Mouse (Mus musculus): Measurements from ENCODE around the gene Crtc2. TPM values are rescaled to one million over a fixed set of nuclear protein-coding genes. Genes with fewer than 3 reads are reported as not detected.
"Not testable (repeated sequence)": the region's sequence is repeated elsewhere in the genome, so short reads cannot be mapped to it uniquely, and the experiment has no call there.

Gene Crtc2
- polyA plus RNA-seq, 1 experiment from 2014 or later: 20.1 TPM

GRCm38 (mm10) chr3:90252659-90253058 lies 1.3 kb upstream of the Crtc2 start:
- peaks cover 11% of the 10 kb centered on the region for H3K4me1 ChIP-seq (ENCODE audit: control insufficient read depth, insufficient read depth, low read length)
- H3K4me3 ChIP-seq (ENCODE audit: low read length); H3K9ac ChIP-seq (ENCODE audit: low read depth, low read length): not testable (repeated sequence)

GRCm38 (mm10) chr3:90253174-90253573 lies 789 bp upstream of the Crtc2 start:
- H3K4me2 ChIP-seq (ENCODE audit: low read depth, low read length): not testable (repeated sequence)
- WGBS: 93% methylated on average over 1 of the region's 1 CpGs

More at GRCm38 (mm10) chr3:90252659-90253058, 1.3 kb upstream of the Crtc2 start:
- not testable (repeated sequence) for H3K36me3 ChIP-seq (ENCODE audit: control insufficient read depth, insufficient read depth, low read length); H3K9me3 ChIP-seq (ENCODE audit: control insufficient read depth, low read length); ATAC-seq; H3K27ac ChIP-seq (ENCODE audit: low read length); H3K27me3 ChIP-seq (replicated peaks; ENCODE audit: control insufficient read depth, insufficient read depth, low read length); H3K4me2 ChIP-seq (ENCODE audit: low read depth, low read length)
- WGBS: 88% methylated on average over 2 of the region's 2 CpGs

GRCm38 (mm10) chr3:90254419-90255193 lies 643 bp downstream of the Crtc2 start:
- Histone ChIP-seq H3K27ac (ENCODE audit: low read length) (peak overlapping the region; percentile 81), H3K4me2 (ENCODE audit: low read depth, low read length) (peak overlapping the region; percentile 70), H3K36me3 (ENCODE audit: control insufficient read depth, insufficient read depth, low read length) (peaks cover 8% of the 10 kb centered on the region), H3K4me1 (ENCODE audit: control insufficient read depth, insufficient read depth, low read length) (peaks cover 11% of the 10 kb centered on the region), H3K4me3 (ENCODE audit: low read length) (peak overlapping the region; percentile 79), H3K9ac (ENCODE audit: low read depth, low read length) (peak overlapping the region; percentile 84), H3K9me3 (ENCODE audit: control insufficient read depth, low read length) (no peaks in the 10 kb centered on the region), H3K27me3 (replicated peaks; ENCODE audit: control insufficient read depth, insufficient read depth, low read length) (no peaks in the 10 kb centered on the region)
- peak; percentile 78 for ATAC-seq
- WGBS: under 1% methylated on average over 41 of the region's 41 CpGs

More at GRCm38 (mm10) chr3:90253174-90253573, 789 bp upstream of the Crtc2 start:
- not testable (repeated sequence) for H3K9me3 ChIP-seq (ENCODE audit: control insufficient read depth, low read length); H3K36me3 ChIP-seq (ENCODE audit: control insufficient read depth, insufficient read depth, low read length); H3K9ac ChIP-seq (ENCODE audit: low read depth, low read length); H3K4me3 ChIP-seq (ENCODE audit: low read length); H3K27me3 ChIP-seq (replicated peaks; ENCODE audit: control insufficient read depth, insufficient read depth, low read length); H3K27ac ChIP-seq (ENCODE audit: low read length); ATAC-seq
- peaks cover 11% of the 10 kb centered on the region for H3K4me1 ChIP-seq (ENCODE audit: control insufficient read depth, insufficient read depth, low read length)

DNA sequence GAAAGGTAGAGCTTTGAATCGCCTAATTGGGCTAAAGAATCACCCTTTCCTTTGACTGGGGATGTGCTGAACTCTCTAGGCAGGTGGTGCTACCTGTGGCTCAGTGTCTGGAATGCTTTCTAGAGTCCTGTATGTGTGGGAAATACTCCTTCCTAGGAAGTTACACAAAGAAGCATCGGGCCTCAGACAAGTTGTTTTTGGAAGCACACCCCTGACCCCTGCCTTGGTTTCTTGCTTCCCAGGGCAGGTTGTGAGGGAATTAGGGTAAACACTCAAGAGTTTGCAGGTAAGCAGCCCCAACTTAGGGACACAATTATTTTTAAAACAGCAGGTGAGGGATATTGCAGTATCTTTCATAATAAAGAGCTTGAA lies 1.2 kb downstream of the Crtc2 start:
- Histone ChIP-seq H3K4me1 (ENCODE audit: control insufficient read depth, insufficient read depth, low read length) (peaks cover 11% of the 10 kb centered on the region), H3K9ac (ENCODE audit: low read depth, low read length) (peak overlapping the region; percentile 84), H3K9me3 (ENCODE audit: control insufficient read depth, low read length) (no peaks in the 10 kb centered on the region), H3K27me3 (replicated peaks; ENCODE audit: control insufficient read depth, insufficient read depth, low read length) (no peaks in the 10 kb centered on the region), H3K27ac (ENCODE audit: low read length) (peak overlapping the region; percentile 81; the same call in 1 of the 2 replicates), H3K36me3 (ENCODE audit: control insufficient read depth, insufficient read depth, low read length) (peaks cover 13% of the 10 kb centered on the region), H3K4me2 (ENCODE audit: low read depth, low read length) (peak overlapping the region; percentile 70), H3K4me3 (ENCODE audit: low read length) (peak overlapping the region; percentile 79)
- WGBS: 15% methylated on average over 2 of the region's 2 CpGs
- ATAC-seq: no peak

- no peak overlapping the region for H3K9ac ChIP-seq (ENCODE audit: low read depth, low read length)
- WGBS: 93% methylated on average over 14 of the region's 14 CpGs
- H3K27me3 ChIP-seq (replicated peaks; ENCODE audit: control insufficient read depth, insufficient read depth, low read length): no peaks in the 10 kb centered on the region
- H3K36me3 ChIP-seq (ENCODE audit: control insufficient read depth, insufficient read depth, low read length): peaks cover 20% of the 10 kb centered on the region
- H3K4me3 ChIP-seq (ENCODE audit: low read length): no peak overlapping the region
- H3K9me3 ChIP-seq (ENCODE audit: control insufficient read depth, low read length): no peaks in the 10 kb centered on the region
- H3K4me2 ChIP-seq (ENCODE audit: low read depth, low read length): no peak overlapping the region
- no peak overlapping the region for H3K27ac ChIP-seq (ENCODE audit: low read length)
- no peak for ATAC-seq
- peaks cover 11% of the 10 kb centered on the region for H3K4me1 ChIP-seq (ENCODE audit: control insufficient read depth, insufficient read depth, low read length)
These were observed 1.9 kb downstream of the Crtc2 start for GRCm38 (mm10) chr3:90255784-90256353.

- no peak overlapping the region for H3K27ac ChIP-seq (ENCODE audit: low read length)
- H3K4me3 ChIP-seq (ENCODE audit: low read length): no peak overlapping the region
- no peak overlapping the region for H3K4me2 ChIP-seq (ENCODE audit: low read depth, low read length)
- no peaks in the 10 kb centered on the region for H3K9me3 ChIP-seq (ENCODE audit: control insufficient read depth, low read length)
- H3K4me1 ChIP-seq (ENCODE audit: control insufficient read depth, insufficient read depth, low read length): peaks cover 11% of the 10 kb centered on the region
- ATAC-seq: no peak
- no peak overlapping the region for H3K9ac ChIP-seq (ENCODE audit: low read depth, low read length)
- H3K36me3 ChIP-seq (ENCODE audit: control insufficient read depth, insufficient read depth, low read length): peaks cover 14% of the 10 kb centered on the region
- WGBS: 88% methylated on average over 19 of the region's 19 CpGs
- H3K27me3 ChIP-seq (replicated peaks; ENCODE audit: control insufficient read depth, insufficient read depth, low read length): no peaks in the 10 kb centered on the region
These were observed 3.0 kb downstream of the Crtc2 start for GRCm38 (mm10) chr3:90256731-90257530.

- WGBS: 82% methylated on average over 4 of the region's 4 CpGs
- Histone ChIP-seq H3K9me3 (ENCODE audit: control insufficient read depth, low read length) (no peaks in the 10 kb centered on the region), H3K4me1 (ENCODE audit: control insufficient read depth, insufficient read depth, low read length) (peaks cover 11% of the 10 kb centered on the region), H3K4me2 (ENCODE audit: low read depth, low read length) (no peak overlapping the region), H3K27ac (ENCODE audit: low read length) (no peak overlapping the region), H3K9ac (ENCODE audit: low read depth, low read length) (no peak overlapping the region), H3K4me3 (ENCODE audit: low read length) (no peak overlapping the region), H3K27me3 (replicated peaks; ENCODE audit: control insufficient read depth, insufficient read depth, low read length) (no peaks in the 10 kb centered on the region), H3K36me3 (ENCODE audit: control insufficient read depth, insufficient read depth, low read length) (peaks cover 22% of the 10 kb centered on the region)
- ATAC-seq: no peak
These were observed 4.6 kb downstream of the Crtc2 start for GRCm38 (mm10) chr3:90258521-90258920.

DNA sequence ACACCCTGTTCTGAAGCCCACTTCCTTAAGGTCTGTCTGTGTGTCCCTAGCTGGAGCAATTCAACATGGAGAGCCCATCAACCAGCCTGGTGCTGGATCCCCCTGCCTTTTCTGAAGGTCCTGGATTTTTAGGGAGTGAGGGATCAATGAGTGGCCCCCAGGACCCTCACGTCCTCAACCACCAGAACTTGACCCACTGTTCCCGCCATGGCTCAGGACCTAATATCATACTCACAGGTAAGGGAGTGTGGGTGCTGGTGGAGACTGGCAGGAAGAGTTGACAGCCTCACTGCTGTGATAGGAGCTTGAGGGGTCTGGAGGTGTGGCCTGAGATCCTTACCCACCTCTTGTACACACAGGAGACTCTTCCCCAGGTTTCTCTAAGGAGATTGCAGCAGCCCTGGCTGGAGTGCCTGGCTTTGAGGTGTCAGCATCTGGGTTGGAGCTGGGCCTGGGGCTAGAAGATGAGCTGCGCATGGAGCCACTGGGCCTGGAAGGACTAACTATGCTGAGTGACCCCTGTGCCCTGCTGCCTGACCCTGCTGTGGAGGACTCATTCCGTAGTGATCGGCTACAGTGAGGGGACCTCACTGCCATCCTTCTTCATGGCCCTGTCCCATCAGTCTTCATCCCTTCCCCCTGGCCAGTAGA lies 9.3 kb downstream of the Crtc2 start:
- Histone ChIP-seq H3K27me3 (replicated peaks; ENCODE audit: control insufficient read depth, insufficient read depth, low read length) (no peaks in the 10 kb centered on the region), H3K4me2 (ENCODE audit: low read depth, low read length) (no peak overlapping the region), H3K9me3 (ENCODE audit: control insufficient read depth, low read length) (no peaks in the 10 kb centered on the region), H3K36me3 (ENCODE audit: control insufficient read depth, insufficient read depth, low read length) (peaks cover 24% of the 10 kb centered on the region), H3K4me1 (ENCODE audit: control insufficient read depth, insufficient read depth, low read length) (peaks cover 7% of the 10 kb centered on the region), H3K9ac (ENCODE audit: low read depth, low read length) (no peak overlapping the region), H3K4me3 (ENCODE audit: low read length) (no peak overlapping the region), H3K27ac (ENCODE audit: low read length) (no peak overlapping the region)
- 91% methylated on average over 5 of the region's 5 CpGs for WGBS
- no peak for ATAC-seq

GRCm38 (mm10) chr3:90264687-90265033 lies 10.7 kb downstream of the Crtc2 start:
- Histone ChIP-seq H3K27me3 (replicated peaks; ENCODE audit: control insufficient read depth, insufficient read depth, low read length) (no peaks in the 10 kb centered on the region), H3K9me3 (ENCODE audit: control insufficient read depth, low read length) (no peaks in the 10 kb centered on the region), H3K4me1 (ENCODE audit: control insufficient read depth, insufficient read depth, low read length) (peaks cover 8% of the 10 kb centered on the region), H3K4me3 (ENCODE audit: low read length) (peak overlapping the region; percentile 83), H3K4me2 (ENCODE audit: low read depth, low read length) (peak overlapping the region; percentile 85), H3K27ac (ENCODE audit: low read length) (peak overlapping the region; percentile 98; the same call in 1 of the 2 replicates), H3K9ac (ENCODE audit: low read depth, low read length) (peak overlapping the region; percentile 89), H3K36me3 (ENCODE audit: control insufficient read depth, insufficient read depth, low read length) (peaks cover 24% of the 10 kb centered on the region)
- 36% methylated on average over 10 of the region's 10 CpGs for WGBS
- ATAC-seq: no peak

All from intestine, embryonic 16.5 days (tissue).